Mouse (Mus musculus): ENCODE results near the gene Hoxa6.

DNA sequence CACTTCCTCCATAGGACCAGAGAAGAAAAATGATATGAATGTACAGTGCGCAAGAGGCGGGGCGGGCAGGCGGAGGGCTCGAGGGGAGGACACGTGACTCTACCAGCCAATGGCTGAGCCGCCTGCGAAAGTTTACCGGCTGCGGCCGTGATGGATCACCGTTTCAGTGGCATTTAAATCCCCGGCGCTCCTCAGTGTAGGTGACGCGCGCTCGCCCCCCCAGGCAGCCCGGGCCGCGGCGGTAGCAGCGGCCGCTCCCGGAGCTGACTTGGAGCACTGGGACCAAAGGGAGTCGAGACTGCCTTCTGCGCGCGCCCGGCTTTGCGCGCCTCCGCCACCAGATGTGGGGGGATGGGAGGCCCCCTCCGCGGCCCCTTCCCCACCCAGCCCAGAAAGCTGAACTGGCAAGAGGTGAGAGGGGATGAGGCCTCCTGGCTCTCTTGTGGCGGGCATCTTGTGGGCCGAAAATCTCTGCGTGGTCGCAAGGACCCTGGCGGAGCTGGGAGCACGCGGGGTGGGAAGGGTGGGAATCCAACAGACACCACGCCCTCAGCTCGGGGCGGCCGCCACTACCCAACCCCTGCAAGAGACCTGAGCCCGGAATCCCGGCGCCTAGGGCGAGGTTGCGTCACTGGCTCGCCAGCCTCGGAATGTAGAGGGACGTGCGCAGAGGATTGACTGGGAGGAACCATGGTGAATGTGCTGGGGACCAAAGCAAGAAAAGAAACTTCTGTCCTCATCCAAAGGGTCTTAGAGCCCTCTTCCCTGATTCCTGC lies 50.1 kb downstream of the Hoxa6 start, which contains the start of gene Hoxa1:
- no peak for TF ChIP-seq CTCF (IDR thresholded peaks at IDR 0.05; ENCODE audit: control insufficient read depth, insufficient read depth, insufficient read length)
- peak; percentile 92 for TF ChIP-seq USF1 (IDR thresholded peaks at IDR 0.05; ENCODE audit: low read depth)
- TF ChIP-seq FOSL1 (IDR thresholded peaks at IDR 0.05; ENCODE audit: insufficient read depth, low read length, poor library complexity, severe bottlenecking) = no peak
- TF ChIP-seq MYOG (IDR thresholded peaks at IDR 0.05; ENCODE audit: control insufficient read depth, extremely low read depth, insufficient read length) = no peak
- TF ChIP-seq MAX (IDR thresholded peaks at IDR 0.05) = peak; percentile 10
- peak; percentile 88 for TF ChIP-seq CEBPB (IDR thresholded peaks at IDR 0.05; ENCODE audit: low read depth)
